Mouse (Mus musculus) adrenal gland, postnatal 4 days (tissue): ENCODE data around the gene Parvb. TPM values are rescaled to one million over a fixed set of nuclear protein-coding genes. Genes with fewer than 3 reads are reported as not detected.

Experiments
- total RNA-seq, 2 experiments: library from RNA; stranded (reverse); gene quantifications; 2 replicates each; pipeline ENCODE4 v1.2.3; 2021

The Parvb gene
- total RNA-seq, 2 experiments from 2014 or later: 44.6 to 45.9 TPM

Other genes with a start within 250 kb of the Parvb start
- gene Efcab6, start 166.7 kb upstream of the Parvb start, total RNA-seq: under 1 TPM in 1 of 2 experiments, not detected in 1; 0.34 TPM
- 1 to 10 TPM; 6.0 to 10.0 TPM for gene Sult4a1, start 126.3 kb upstream of the Parvb start, total RNA-seq
- not detected for gene Pnpla5, start 108.9 kb upstream of the Parvb start, total RNA-seq
- gene Pnpla3, start 64.2 kb upstream of the Parvb start, total RNA-seq: 1 to 10 TPM; 4.0 to 5.5 TPM
- gene Samm50, start 39.8 kb upstream of the Parvb start, total RNA-seq: 100 to 1,000 TPM; 159 to 160 TPM
- gene Parvg, start 92.0 kb downstream of the Parvb start, total RNA-seq: 1 to 10 TPM; 4.3 to 5.9 TPM
- gene Shisal1, start 215.1 kb downstream of the Parvb start, total RNA-seq: 1 to 10 TPM; 3.6 to 5.3 TPM